Mouse (Mus musculus) cortical plate, adult 2 months (tissue): ENCODE data around the gene Xpo5.

Experiments
- CTCF ChIP-seq: fragments of 200-500 bp; IDR thresholded peaks from 2 replicates; pipeline ENCODE4 v1.5.1; 2011; ENCODE audit warnings: mild to moderate bottlenecking, control low read depth, low read length; ENCODE audit not compliant: insufficient read depth; ENCODE audit errors: extremely low read depth
- POLR2A ChIP-seq: fragments of 200-500 bp; IDR thresholded peaks from 2 replicates; pipeline ENCODE4 v1.6.1; 2011; ENCODE audit warnings: mild to moderate bottlenecking, low read length, control low read depth; ENCODE audit not compliant: insufficient read depth; ENCODE audit errors: extremely low read depth

DNA sequence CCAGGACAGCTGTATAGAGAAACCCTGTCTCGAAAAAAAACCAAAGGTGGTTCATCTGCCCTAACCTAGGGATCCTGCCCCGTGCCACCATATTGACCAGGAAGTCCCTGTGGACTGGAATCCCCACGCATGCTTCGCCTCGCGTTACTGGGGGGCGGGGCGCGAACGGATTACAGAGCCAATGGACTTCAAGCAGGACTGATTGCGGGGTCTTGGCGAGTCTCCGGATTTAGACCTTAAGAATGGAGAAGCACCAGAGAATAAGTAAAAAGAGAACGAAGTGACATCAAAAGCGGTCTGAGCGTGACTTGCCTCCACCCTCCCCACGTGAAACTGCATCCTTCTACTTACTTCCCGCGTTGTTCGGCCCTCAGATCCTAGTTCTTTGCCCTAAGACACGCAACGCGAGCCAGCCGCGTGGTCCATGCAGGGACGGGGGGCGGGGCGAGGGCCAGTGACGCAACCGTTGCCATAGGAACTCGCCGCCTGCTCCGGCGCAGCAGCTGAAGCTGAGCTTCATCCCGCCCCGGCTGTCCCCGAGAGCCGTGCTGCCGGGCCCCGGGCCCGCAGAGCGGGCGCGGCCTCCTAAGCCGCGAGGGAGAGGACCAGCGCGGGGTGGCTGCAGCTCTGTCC, 51.0 kb downstream of the Xpo5 start, which contains the start of gene Lrrc73:
- TF ChIP-seq CTCF (no peak), POLR2A (peak; percentile 76)
